Mouse (Mus musculus) frontal cortex, postnatal 14 days (tissue): ENCODE data around the gene Rgs8.

Source experiments
- DNase-seq, 2 experiments: peaks; one replicate each; pipeline ENCODE4 v3.0.0; 2022; ENCODE audit warnings: low spot score in 2 of 2

Gene Rgs8

DNA sequence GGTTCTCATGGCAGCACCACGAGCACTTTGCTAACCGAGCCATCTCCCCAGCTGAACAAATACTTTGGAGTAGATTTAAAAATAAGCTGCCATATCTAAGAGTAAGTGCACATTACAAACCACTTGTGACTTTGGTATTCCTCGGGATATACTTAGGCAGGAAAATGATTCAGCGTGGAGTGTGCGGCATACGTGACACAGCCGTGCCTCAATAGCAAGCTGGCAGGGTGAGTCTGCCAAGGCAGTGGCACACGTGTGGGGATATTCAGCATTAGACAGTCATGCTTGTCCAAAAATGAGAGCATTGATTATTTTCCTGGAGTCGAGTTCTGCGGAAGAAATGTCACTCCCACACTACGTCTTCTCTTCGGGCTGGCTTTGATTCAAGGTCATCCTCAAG is 21.1 kb downstream of the Rgs8 start:
- DNase-seq: no peak

DNA sequence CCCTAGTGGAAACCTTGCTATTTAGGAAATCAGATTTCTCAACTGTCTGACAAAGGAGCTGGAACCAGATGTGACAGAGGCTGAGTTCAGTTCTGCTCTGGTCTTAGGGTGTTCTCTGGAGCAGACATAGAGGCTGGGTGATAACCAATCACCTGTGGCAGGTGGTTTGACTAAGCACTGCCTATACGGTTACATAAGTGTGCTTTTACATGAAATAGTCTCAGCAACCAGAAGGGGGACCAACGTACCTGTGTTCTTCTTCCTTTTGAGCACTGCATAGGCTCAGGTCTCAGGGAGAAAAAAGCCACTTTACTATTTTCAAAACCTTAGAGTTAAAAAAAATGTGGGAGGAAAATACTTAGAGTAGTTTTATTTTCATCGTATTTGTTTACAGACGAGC is 22.8 kb downstream of the Rgs8 start:
- DNase-seq: no peak

DNA sequence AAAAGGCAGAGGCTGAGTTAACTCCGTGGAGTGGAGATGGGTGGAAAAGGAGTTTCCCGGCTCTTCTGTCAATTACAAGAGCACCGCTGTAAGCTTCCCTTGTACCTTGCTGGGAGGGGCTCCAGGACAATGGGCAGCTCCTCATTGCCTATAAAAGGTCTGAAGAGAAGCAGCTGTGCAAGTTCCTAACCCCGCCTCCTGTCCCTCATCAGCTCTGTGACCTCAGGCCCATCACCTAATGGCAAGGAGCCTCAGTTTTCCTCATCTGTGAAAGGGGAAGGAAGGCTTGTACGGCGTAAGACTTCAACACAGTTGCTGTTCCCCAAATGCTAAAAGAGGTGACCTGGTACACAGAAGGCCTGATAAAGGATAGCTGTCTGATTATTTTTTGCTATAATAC is 24.8 kb downstream of the Rgs8 start:
- no peak for DNase-seq

DNA sequence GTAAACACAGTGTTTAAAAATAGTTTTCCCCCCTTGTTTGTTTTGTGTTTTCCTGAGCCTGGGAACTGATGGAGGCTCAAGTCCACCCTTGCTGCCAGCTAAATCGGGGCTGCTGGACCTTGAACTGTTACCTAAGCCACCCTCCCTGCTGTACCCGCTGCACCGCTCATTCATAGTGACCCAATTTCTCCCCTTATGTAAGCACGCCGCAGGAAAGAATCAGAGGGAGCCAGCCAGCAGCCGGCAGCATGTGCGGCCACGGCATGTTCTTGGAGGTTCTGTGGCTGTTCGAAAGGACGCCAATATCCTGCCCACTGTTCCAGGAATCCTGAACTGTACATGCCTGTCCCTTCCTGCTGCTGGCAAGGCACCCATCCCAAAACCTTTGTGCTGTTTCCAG is 26.3 kb downstream of the Rgs8 start:
- DNase-seq: peak in 1 of 2 experiments; percentile 47

DNA sequence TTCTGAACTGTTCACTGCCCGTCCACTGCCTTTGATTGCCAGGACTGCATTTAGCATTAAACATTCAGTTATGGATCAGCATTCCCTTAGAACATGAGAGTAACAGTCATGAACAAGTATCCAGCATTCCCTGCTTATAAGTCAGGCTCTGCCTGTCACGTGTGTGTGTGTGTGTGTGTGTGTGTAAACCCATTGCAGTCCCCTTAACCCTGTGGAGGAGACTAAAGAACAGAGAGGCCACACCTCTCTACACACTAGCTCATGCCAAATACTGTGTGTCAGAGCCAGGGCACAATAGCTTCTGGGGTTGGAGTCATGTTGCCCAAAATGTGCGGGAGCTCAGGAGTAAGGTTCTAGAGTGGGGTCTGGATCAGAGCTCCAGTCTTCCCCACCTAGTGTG is 26.8 kb downstream of the Rgs8 start:
- DNase-seq: no peak

DNA sequence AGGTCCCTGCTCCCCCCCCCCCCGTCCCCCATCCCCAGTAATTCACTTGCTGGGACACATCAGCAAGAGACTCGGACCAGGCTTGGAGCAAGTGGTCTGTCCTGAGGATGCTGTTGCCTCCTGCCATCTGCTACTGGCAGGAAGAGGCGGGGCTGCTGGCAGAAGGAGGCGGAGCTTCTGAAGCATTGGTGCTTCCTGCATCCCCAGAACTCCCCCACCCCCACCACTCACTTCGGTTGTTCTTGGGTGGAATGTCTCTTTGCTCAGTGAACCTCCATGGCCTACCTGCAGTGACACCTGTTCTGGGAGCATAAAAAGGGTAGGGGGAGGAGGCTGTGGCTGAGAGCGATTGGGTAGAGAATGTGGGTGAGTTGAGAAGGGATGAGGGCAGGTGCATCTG is 27.5 kb downstream of the Rgs8 start:
- no peak for DNase-seq

DNA sequence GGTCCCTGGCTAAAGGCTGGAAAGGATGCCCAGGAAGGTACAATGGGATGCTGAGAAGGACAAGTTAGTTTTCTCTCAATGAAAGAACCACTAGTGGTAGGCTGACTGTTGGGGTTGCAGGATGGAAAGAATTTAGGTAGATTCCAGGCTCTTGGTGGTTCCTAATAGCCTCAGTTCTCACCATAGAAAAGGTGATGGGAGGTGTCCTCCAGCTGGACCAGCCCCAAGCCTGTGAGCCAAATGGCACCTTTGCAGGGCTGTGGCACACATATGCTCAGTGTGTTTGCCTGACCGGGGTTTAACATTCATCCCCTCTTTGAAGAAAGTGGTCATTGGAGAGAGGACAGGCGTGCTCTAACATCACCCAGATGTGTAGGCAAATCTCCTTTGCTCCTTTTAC is 28.2 kb downstream of the Rgs8 start:
- DNase-seq: no peak

DNA sequence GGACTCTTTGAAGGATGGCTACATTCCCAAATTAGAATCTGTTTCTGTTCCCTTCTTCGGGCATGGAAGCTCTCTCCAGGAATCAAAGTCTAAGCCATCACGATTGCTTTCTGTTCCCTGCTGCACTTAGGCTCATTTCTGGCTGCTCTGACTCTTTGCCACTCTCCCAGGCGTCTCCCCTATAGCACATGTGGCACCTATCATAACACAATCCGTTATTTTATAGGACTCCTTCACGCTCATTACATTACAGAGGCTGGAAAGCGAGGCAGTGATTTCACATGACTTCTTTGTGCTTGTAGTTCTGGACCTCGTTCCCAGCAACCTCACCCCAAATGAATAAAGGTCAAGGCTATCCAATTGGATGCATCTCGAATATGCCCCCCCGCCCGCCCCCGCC is 30.4 kb downstream of the Rgs8 start:
- no peak for DNase-seq

DNA sequence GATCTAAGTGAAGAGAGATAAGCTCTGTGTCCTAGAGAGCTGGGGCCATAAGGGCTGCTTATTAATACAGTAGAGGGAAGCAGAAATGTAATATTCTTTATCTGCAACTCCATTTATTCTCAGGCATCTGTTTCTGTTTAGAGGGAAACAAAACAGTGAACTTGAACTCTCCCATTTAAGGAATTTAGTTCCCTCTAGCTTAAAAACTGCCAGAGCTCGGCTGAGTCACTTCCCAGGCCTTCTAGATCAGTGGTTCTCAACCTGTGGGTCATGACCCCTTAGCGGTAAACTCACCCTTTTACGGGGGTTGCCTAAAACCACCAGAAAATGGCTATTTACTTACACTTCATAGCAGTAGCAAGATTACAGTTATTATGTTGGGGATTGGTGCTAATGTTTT is 32.8 kb downstream of the Rgs8 start:
- DNase-seq: no peak

DNA sequence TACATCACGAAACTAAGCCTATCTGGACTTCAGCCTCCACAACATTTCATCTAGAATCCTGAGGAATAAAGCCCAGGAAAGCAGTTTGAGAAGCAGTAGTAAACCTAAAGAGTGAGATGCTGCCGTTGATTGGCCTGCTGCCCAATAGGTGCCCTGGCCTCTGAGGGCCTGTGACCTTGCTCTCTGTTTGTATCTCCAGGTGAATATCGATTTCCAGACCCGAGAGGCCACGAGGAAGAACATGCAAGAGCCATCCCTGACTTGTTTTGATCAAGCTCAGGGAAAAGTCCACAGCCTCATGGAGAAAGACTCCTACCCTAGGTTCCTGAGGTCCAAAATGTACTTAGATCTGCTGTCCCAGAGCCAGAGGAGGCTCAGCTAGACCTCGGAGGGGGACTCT is 39.7 kb downstream of the Rgs8 start:
- no peak for DNase-seq

DNA sequence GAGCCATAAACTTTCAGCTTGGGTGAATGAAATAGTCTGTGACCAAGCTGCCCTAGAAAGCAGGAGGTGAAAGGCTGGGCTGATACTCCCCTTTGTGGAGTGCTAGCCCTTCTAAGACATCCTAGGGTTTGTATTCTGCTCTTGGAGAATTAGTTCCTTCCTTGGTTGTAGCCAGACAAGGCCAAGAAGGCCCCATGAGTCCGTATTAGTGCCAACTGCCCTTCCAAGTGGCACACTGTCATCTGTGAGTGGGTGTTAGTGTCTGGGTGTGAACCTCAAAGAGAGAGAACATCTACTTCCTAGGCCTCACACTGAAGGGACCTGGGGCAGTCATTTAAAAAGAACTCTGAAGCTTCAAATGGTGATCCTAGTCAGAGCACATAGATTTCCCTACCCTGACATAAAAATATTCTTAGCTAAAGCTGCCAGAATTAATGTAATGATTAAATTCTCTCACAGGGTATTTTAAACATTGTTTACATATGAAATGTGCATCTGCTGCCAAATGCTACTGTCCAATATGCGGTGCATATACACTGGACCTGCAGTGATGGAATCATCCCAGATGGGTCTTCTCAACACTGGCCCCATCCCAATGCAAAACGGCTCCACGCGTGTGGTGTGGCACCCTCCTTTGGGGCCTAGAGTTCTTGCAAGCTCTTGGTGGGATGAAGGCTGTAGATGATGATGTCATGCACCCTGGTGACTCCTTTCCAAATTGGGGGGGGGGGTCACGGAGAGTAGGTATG is 41.7 kb downstream of the Rgs8 start:
- no peak for DNase-seq

DNA sequence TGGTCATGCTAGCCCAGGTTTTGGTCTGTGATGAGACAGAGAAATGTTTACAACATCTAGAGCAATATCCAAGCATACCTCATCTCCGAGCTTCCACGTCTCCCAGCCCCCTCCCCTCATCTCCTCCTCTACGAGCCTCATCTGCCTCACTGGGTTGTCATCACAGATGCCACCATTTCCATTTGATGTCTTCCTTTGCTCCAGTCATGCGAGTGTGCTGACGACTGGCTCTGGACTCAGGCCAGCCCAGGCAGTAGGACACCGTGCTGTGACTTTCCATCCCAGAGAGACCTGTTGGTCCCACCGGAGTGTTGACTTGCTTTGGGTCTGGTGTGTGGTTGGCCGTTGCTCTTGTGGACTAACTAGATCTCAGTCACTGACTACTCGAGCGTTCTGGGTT is 42.6 kb downstream of the Rgs8 start:
- DNase-seq: no peak

DNA sequence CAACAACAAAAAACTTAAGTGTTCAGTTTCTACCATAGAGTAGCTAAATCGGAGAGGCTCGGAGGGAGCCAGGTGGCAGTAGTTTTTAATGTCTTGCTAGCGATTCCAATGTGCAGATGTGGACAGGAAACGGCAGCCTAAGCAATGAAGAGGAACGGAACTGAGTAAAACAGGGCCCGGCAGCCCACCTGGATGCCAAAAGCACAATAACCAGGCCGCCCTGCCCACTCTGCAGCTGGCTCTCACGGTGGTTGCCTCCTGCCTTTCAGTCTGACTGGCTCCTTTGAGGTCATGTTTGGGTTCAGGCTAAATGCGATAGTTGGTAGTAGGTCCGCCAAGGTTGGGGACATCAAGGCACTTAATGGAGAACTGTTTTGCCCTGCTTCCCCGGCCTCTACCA is 43.3 kb downstream of the Rgs8 start:
- DNase-seq: no peak

DNA sequence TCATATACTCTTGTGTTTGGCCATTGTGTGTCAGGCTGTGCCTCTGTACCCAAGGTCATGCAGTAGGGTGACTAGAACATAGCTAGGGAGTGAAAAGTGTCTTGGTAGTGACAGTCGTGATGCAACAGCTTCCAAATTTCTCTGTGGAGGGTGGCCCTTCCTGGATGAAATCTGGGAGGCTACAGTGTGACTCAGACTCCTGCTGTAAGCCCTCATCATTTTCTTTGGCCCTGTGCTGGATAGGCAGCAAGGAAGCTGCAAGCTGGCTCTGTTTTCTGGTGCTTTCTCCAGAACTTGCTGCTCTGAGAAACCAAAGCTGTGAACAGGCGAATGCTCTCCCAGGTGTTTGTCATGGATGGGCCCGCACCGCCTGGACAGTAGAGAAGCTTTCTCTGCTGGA is 43.7 kb downstream of the Rgs8 start:
- DNase-seq: no peak

DNA sequence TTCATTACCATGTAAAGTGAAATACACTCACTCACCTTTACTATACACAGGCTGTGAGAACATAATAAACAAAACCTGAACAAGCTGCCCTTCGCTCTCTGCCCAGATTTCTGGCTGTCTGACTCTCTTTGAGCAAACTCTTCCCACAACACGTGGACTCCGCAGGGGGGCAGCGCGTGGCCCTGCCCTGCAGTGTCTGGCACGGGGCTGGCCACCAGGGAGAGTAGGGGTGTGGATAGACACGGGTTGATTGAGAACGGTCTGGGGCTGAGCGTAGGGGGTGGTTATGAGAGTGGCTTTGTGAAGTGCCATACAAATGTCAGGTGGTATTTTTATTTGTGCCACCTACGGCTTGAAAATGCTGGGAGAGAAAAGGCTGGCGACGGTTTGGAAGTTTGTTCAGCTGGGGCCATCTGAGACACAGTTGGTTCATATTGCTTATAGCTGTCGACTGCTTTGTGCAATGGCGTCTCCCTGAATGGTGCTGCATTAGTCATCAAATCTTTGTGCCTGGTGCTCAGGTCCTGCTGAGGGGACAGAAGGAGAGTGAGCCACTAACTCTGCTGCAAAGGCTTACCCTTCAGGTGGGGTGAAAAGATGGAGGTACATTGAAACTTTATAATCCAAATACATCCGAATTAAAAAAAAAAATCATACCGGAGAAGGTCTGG is 44.9 kb downstream of the Rgs8 start:
- DNase-seq: no peak

DNA sequence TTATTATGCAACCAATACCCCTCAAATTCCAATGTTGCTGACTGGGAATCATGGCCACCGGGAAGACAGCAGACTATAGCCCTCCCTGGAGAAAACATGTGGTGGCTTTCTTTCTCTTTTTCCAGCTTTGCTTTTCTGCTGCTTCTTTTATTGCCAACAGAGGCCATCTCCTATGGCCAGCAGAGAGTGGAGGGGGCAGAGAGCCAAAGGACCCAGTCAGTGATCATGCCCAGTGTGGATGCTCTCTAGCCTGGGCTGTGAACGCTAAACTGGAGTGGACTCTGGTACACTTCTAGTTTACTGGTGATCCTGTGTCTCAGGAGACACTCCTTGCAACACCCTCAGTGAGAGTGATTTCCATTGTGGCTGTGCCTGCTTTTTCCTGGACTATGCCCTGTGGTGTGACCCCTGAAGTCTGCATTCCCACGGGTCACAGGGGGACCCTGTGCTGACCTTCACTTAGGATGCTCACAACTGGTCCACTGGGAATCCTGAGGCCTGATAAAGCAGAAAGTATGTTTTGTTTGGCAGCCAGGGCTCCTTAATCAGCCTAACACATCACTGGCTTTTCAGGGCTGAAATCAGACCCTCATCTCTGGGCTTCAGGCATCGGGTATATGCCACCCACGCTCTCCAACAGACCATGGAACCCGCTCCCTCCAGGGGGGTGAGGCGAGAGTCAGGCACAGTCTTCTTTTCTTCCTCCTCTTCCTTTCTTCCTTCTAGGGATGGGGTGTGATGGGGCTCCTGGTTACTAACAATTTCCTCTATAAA is 45.7 kb downstream of the Rgs8 start:
- no peak for DNase-seq

DNA sequence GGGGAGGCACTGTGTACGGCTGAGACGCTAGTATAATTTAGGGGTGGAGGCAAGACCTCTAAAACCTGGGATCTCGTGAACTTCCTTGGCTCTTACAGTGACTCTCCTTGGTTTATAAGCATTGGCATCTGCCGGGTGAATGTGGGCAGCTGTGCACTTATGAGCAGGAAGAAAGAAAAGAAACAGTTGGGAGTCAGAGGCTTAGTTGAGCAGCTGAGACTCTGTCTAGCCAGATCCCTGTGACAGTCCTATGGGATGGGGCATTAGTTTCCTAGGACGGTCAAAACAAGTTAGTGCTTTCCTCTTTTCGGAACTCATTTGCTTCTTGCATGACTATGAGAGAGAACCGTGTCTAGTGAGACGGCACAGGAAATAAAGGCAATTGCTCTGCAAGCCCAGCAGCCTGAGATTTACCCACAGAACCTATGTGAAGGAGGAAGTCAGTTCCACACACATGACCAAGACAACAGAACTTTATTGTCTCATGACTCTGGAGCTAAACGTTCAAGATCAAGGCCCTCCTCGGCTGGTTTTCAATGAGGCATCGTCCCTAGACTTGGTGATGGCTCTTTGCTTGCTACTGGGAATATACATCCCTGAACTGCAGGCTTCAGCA is 47.7 kb downstream of the Rgs8 start:
- DNase-seq: no peak

DNA sequence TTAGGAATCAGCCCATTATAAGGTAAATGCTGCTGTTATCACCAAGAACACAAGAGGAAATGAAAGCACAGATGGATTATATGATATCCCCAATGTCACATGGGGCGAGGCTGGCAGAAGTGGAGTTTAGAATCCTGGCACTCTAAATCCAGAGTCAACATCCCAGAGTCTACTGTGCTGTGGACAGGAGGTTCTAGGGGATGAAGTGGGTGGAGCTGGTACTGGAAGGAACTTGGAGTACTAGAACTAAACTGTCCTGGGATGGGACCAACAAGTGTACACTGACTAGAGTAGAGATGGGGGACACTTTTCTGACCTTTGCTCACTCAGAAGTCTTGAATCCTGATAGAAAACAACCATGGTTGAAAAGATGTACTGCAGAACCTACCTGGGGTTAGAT is 48.6 kb downstream of the Rgs8 start:
- DNase-seq: no peak

DNA sequence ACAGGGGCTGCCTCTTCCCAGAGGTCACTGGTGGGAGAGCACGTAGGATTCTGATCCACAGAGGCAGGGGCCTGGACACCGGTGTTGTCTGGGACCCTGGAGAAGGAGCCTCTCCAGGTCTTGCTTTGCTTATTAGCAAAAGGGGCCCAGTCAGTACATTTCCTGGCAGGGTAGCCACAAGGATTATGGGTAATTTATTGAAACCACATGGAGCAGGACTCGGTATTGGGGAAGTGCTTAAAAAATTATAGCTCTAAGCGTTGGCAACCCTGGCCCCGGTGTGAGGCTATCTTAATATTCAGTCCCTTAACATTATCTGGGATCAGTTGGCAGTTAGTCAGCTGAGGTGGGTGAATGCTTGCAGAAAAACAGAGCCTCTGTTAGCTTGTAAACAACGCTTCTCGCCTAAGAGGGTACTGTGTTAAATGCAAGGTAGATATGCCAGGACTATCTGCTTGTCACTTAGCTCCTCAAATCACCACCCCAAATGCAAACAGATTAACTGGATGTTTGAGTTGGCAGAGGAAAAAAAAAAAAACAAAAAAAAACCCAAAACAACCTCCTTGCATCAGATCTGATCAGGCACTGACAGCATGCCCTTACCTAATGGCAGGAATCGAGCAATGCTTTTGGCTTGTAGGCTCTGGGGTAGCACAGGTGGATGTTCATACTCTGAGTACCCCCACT is 49.5 kb downstream of the Rgs8 start:
- DNase-seq: no peak

DNA sequence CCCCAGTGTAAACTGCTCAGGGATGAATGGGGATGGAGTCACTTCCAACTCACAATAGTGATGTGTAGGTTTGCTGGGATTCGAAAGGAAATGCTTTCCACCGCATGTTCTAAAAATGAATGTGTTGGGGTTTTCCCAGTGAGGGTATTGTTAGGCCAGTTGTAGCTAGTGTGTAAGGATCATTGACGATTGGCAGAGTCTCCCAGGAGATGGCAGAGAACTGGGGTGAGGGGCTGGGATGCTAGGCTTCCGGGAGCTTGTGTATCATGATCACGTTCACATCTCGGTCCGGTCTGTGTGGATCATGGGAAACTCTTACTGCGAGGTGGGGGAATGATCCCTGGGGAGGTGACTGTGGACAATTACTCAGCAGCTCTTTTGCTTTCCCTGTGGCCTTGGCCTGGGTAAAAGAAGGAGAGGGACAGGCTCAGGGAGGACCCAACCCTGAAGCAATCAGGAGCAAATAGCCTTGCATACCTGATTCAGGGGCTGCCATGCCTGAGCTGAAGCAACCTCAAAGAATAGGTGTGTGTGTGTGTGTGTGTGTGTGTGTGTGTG is 50.1 kb downstream of the Rgs8 start:
- no peak for DNase-seq

DNA sequence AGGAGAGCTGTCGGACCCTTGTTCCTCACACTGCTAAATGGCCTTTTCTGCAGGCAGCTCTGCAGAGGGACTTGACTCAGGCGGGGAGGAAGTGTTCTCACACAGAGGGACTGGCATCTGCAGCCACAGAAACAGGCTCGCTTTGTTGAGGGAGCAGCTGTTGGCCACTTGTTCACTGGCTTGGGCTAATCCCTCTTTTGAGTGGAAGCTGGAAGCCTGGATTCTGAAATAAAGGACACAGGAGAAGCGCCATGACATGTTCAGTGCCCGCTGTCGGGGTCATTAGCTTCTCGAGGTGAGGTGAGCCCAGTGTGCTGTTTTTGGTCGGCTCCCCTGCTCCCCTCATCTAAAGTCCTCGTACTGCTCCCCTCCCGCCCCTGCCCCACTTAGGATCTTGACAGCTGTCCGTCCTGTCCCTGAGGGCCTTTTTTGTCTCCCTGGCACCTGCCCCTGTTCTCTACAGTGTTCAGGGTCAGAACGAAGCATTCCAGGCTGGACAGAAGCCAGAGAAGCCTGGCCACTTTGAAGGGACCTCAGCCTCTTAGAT is 50.7 kb downstream of the Rgs8 start:
- peak in 1 of 2 experiments; percentile 40 for DNase-seq
